Mouse (Mus musculus): Measurements from ENCODE around the gene Surf1.

- no peak for TF ChIP-seq CTCF (conservative IDR thresholded peaks at IDR 0.05; ENCODE audit: low read length)
- no peak for TF ChIP-seq NANOG (IDR thresholded peaks at IDR 0.05; ENCODE audit: borderline replicate concordance, low read length)
These were observed 37.8 kb downstream of the Surf1 start for GRCm38 (mm10) chr2:26878571-26878970.

Measured in E14TG2a.4 (cell line).